Mouse (Mus musculus) fibroblast of lung, adult 2 months (primary cell): ENCODE measurements at regions not wholly inside any gene's neighbourhood (a gene's known extent, or its start where the extent isn't known, plus 50 kb on each side); places are given as distances from the start of the nearest gene placed in this dataset.

Experiments
- DNase-seq: peaks from one replicate; pipeline ENCODE4 v3.0.0-alpha.2; 2011; ENCODE audit warnings: low read depth

DNA sequence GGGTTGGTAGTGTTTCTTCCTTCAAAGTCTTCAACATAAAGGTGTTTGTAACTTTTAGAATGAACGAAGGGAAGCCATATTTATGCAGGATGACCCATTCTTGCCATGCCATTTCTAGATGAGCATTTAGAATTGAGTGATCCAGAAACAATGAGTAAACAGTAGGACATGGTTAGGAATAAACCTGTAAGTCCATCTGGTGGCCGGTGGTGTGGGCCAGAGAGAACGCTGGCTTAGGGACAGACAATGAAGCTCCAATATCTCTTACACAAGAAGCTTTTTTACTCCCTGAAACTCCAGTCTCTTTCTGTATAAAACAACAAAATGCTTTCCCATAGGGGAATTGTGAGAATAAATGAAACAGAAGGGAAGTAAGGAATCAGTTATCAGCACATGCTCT is 296.9 kb upstream of the Clnk start:
- no peak for DNase-seq

GRCm38 (mm10) chr5:39159651-39160050 is 283.0 kb upstream of the Clnk start:
- no peak for DNase-seq

- DNase-seq: no peak
These were observed 279.2 kb upstream of the Clnk start for GRCm38 (mm10) chr5:39155763-39156162.

- DNase-seq: no peak
These were observed 276.7 kb upstream of the Clnk start for GRCm38 (mm10) chr5:39153291-39153794.

GRCm38 (mm10) chr5:39151917-39152316 is 275.3 kb upstream of the Clnk start:
- no peak for DNase-seq

- no peak for DNase-seq
These were observed 274.3 kb upstream of the Clnk start for GRCm38 (mm10) chr5:39150891-39151290.

- DNase-seq: peak; percentile 68
These were observed 269.0 kb upstream of the Clnk start for GRCm38 (mm10) chr5:39145658-39146057.

GRCm38 (mm10) chr5:39144225-39144624 is 267.6 kb upstream of the Clnk start:
- no peak for DNase-seq

DNA sequence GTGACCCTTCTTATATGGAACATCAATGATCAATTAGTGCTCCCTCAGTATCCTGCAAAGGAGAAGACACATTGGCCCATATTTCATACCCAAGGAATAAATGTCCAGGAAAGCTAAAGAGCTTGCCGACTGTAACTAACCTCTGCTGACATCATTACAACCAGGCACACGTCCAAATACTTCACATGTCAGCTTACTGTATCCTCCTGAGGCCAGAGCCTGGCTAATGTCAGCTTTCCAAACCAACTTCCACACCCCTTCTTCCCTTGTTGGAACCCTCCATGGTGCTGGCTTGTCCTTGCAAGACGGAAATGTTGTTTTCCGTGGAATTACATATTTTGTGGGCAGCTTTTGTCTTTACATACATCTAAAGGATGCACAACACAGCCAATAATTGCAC is 267.0 kb upstream of the Clnk start:
- DNase-seq: peak; percentile 49

DNA sequence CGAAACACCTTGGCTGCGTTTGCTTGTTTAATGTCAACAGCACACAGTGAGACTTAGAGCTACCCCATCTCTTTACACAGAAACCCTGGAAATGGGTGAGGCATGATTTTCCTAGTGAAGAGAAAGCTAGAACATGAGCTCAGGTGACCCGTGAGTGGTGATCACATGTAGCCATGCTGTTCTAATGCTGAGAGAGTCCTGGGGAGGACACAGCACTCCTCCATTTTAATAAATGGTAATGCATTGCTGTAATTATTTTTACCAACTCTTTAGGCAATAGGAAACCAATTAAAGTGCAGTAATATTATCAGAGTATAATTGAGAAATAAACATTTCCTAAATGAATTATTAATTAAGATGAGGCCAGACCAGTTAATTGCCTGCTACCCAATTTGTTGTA is 261.8 kb upstream of the Clnk start:
- DNase-seq: no peak

GRCm38 (mm10) chr5:39128931-39129330 is 252.3 kb upstream of the Clnk start:
- no peak for DNase-seq

DNA sequence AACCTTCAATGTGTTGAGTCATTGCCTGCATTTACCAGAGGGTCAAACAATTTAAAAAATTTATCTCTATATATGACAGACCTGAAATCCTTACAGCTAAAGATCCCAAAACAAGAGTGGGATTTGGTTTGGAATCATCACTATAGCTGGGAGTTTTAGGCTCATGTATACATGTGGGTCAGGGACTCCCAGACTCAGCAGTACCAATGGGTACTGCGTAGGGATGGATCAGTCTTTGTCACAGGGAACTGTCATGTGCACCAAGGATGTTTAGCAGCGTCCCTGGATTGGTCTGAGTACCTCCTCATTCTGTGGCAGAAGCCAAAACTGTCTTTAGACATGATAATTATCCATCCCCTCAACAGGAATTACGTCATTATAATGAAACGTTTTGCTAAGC is 250.2 kb upstream of the Clnk start:
- no peak for DNase-seq

DNA sequence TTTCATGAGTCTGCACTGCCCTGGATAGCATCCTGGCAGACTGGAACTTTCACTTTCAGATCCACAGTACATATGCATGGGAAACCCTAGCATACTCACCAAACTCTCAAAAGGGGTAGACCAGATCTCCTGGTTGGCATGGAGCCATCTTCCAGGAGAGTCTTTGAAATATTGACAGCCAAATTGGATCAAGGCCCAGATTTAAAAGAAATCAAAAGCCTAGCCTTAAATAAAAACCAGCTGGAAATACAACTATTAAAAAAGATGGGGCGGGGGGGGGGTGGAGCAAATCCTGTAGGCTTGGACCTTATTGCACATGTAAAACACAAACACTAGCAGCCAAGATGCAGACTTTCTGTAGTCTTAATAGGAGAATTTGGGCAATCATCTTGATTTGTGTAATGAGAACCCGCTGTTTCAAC is 249.7 kb upstream of the Clnk start:
- peak; percentile 22 for DNase-seq

DNA sequence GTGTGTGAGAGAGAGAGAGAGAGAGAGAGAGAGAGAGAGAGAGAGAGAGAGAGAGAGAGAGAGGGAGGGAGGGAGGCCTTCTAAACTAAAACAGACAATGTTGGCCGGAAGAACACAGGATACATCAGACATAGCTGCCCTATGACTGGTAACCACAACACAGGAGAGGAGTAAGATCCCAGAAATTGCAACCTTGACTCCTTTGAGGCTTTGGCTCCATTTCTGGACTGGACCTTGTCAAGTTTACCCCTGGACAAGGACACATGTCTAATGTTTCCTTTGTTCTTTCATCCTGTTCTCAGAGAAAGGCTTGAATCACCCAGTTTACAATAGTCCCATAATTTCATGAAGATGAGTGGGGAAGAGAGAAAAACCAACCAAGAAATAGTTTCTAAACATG is 233.7 kb upstream of the Clnk start:
- DNase-seq: no peak

DNA sequence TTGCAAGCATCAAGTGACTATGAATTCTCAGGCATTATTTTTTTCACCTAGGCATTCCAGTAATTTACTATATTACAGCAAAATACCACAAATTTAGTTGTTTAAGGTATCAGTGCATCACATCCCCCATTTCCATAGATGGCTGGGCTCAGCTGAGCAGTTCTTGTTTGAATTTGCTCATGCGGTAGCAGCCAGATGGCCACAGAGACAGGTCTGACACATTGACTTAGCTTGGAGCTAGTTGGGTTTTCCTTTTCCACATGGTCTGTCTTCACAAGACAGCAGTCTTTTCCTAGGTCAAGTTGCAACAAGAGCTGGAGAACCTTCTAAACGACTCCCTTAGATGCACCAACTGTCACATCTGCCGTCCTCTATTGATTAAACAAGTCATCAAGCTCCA is 232.9 kb upstream of the Clnk start:
- DNase-seq: no peak

DNA sequence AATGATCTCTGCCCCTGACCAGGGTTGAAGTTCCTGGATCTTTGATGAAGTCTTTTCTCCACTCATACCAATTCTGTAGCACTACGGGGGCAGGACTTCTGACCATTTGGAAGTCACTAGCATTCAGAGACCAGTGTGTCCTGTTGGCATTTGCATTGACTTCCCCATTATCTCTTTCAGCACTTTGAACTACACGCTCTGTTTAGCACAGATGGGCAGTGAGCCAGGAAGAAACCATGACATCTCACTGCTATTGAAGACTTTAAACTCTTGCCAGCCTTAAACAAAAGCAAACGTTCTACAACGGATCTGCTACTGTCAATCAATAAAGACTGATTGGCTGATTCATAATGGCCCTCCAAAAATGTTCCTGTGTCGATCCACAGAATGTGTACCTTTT is 222.5 kb upstream of the Clnk start:
- no peak for DNase-seq

- no peak for DNase-seq
These were observed 218.3 kb upstream of the Clnk start for GRCm38 (mm10) chr5:39094875-39095274.

DNA sequence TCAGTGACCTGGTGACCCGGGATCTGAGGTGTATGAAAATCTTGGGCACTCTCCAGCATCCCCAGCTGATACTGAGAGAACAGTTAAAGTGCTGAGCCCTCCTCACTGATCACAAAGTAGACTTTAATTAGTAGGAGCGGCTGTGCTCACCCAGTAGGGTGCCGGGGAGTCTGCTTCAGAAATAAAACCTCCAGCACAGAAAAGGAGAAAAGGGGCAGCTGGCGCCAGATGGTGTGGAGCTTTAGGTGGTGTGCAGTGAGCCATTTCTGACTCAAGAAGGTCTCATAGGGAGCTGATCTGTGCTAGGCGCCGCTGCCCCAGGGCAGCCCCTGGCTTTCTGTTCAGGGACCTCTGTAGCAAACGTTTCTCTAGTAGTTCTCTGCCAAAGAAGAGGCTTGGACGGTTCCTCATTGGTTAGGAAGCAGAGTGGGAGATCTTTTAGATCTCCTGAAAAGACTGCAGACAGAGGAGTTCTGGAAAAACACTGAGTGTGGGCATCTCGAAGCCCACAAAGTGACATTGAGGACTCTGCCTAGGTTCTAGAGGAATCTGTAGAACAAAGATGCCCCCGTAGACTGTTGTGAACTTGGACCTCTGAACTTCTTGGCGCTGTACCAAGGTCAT is 200.1 kb upstream of the Clnk start:
- DNase-seq: no peak

DNA sequence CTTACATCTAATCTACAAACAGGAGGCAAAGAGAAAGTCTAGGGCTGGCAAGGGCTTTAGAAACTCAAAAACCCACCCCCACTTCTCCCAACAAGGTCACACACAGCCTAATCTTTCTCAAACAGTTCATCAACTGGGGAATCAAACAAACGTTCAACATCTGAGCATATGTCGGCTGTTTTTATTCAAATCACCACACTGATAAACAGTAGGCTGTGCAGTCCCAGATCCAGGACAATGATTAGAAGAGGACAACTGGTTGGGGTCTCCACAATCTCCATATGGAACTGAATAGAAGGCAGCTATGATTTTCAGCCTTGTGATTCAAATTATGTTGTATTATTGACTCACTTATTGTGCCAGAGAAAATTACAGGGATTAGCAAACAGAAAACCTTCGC is 193.1 kb upstream of the Clnk start:
- no peak for DNase-seq

DNA sequence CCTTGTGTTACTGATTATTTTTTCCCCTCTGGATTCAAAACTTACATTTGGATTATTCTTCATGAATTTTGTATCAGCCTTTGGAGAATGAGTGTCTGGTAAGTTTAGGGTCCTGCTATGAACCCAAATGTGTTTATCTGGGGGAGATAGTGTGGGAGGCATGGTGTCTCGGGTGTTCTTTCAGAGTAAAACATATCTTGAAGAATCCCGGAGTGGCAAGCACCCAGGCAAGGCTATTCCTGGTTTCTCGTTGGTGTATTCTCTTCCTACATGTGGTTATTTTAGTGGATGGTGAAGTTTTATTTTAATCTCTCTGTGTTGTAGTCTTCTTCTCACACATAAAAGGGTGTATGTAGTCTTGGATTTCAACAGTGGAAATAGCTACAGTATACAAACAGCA is 186.4 kb upstream of the Clnk start:
- no peak for DNase-seq

DNA sequence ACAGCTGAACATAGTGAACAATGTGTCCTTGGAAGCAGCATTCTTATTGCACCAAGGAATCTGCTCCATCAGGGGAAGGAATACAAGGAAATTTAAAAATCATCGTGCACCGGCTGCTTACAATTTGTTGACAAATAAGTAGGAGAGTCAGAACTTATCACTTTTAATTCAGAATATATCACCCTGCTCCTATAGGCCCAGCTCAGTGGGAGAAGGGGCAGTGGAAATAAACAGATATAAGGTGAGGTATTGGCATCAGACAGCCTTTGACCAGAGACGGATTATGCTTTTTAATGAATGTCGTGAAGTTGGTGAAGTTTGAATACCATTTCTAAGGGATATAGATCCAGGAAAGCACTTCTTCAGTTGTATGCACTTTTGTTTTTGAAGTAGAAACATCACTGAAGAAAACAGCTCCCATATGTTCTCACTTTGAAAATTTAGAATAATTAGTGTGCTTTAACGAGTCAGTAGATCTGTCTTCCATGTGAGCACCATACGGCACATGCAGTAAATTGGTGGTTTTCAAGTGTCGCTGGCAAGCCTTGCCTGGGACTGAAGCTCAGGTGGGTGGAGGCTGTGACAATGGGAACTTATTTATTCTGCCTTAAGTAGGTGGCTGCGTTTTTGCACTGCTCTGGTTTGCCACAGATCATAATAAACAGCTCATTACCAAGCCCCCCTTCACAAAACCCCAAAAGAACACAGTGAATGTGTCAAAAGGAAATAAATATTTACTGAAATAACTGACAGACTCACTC is 176.1 kb upstream of the Clnk start:
- DNase-seq: no peak

GRCm38 (mm10) chr5:39050512-39050911 is 173.9 kb upstream of the Clnk start:
- DNase-seq: peak; percentile 3

- DNase-seq: no peak
These were observed 172.5 kb upstream of the Clnk start for GRCm38 (mm10) chr5:39049141-39049540.

DNA sequence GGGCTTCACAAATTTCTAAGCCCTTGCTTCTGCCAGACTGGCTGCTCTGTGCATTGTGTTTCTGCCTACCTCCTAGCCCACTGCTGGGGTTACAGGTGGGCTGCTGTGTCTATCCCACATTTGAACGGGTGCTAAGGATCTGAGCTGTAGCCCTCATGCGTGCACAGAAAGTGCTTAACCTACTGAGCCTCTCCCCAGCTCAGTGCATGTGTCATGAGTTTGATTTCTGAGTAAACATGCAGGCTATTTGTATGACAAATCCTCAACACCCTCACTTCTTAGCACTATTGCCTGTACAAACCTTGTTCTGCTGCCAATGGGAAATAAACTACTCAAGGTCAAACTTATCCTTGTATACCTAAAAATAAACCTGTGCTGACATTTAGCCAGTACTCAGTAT is 163.9 kb upstream of the Clnk start:
- no peak for DNase-seq
